In the genomic region with DNA sequence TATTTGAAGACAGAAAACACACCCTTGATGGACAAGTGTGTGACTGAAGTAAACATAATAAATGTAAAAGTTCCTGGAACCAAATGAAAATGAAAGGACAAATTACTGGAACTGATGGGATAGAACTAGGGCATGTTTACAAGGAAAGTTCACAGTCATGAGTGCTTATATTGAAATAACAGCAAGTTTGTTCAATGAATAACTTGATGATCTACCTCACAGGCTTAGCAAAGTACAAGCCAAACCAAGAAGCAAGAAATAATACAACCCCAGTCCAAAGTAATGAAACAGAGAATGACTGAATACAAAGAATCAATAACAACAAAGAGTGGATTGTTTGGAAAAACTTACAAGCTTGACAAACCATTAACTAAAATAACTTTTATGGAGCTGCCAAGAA, we compare ENCODE assay signal across 35 mouse cellular contexts. TPM values are rescaled to one million over a fixed set of nuclear protein-coding genes. Genes with fewer than 3 reads are reported as not detected.
"Had no signal": no experiment of that assay in that cellular context is flagged by ENCODE, and none has a peak within 500 bp of the region (broad histone marks: within the 10 kb centered on the region; RNA-seq: fewer than 3 reads in every experiment).

No protein-coding gene starts in this region.

- H3K4me2 ChIP-seq: heart, embryonic 11.5 days; heart, embryonic 13.5 days; heart, embryonic 15.5 days; hindbrain, embryonic 13.5 days; hindbrain, embryonic 15.5 days; limb, embryonic 12.5 days; liver, embryonic 11.5 days had no signal

- H3K36me3 ChIP-seq: heart, embryonic 13.5 days; heart, embryonic 15.5 days; hindbrain, embryonic 13.5 days; hindbrain, embryonic 15.5 days; limb, embryonic 10.5 days; limb, embryonic 12.5 days had no signal

- ATAC-seq: hindbrain, postnatal 0 days; intestine, embryonic 16.5 days had no signal

- DNase-seq: gastrocnemius, postnatal 14 days; gastrocnemius, postnatal 36 days; heart, adult 11 months; heart, adult 2 months; heart, postnatal 14 days; heart, postnatal 36 days; kidney, adult 11 months; kidney, adult 8-10 months; kidney, postnatal 10 days; kidney, postnatal 36 days had no signal

- H3K9ac ChIP-seq: heart, embryonic 13.5 days; heart, embryonic 15.5 days; hindbrain, embryonic 13.5 days; hindbrain, embryonic 15.5 days; limb, embryonic 12.5 days; liver, embryonic 14.5 days had no signal

- H3K9me3 ChIP-seq: heart, embryonic 13.5 days; heart, embryonic 15.5 days; hindbrain, embryonic 13.5 days; hindbrain, embryonic 15.5 days; limb, embryonic 10.5 days; limb, embryonic 12.5 days had no signal

- H3K27ac ChIP-seq: heart, adult 2 months; heart, embryonic 13.5 days; heart, embryonic 15.5 days; hindbrain, embryonic 13.5 days; hindbrain, embryonic 15.5 days; hindbrain, postnatal 0 days; layer of hippocampus, adult 2 months; left cerebral cortex, adult 2 months; limb, embryonic 10.5 days; limb, embryonic 12.5 days; liver, embryonic 14.5 days had no signal

- H3K4me3 ChIP-seq: heart, adult 2 months; heart, embryonic 13.5 days; heart, embryonic 15.5 days; hindbrain, embryonic 13.5 days; hindbrain, embryonic 15.5 days; layer of hippocampus, adult 2 months; left cerebral cortex, adult 2 months; limb, embryonic 10.5 days; limb, embryonic 12.5 days had no signal

- H3K4me1 ChIP-seq: heart, embryonic 13.5 days; heart, embryonic 15.5 days; hindbrain, embryonic 13.5 days; hindbrain, embryonic 15.5 days; limb, embryonic 10.5 days; limb, embryonic 12.5 days had no signal

- H3K27me3 ChIP-seq: heart, embryonic 13.5 days; heart, embryonic 15.5 days; hindbrain, embryonic 13.5 days; hindbrain, embryonic 15.5 days; limb, embryonic 12.5 days had no signal

RNA-seq across cellular contexts. Expression of a gene that starts 56.2 kb away (rescaled TPM):
- total RNA-seq: gastrocnemius, adult 18-20 months; gastrocnemius, adult 8-10 months; gastrocnemius, postnatal 14 days; gastrocnemius, postnatal 36 days; heart, adult 2 months; heart, postnatal 14 days; heart, postnatal 36 days; hematopoietic stem cell, adult 5-6 weeks; hindbrain, postnatal 0 days; layer of hippocampus, adult 2 months; layer of hippocampus, postnatal 10 days; layer of hippocampus, postnatal 25 days; left cerebral cortex, adult 2 months; left cerebral cortex, postnatal 14 days; left cerebral cortex, postnatal 36 days had no signal
- polyA plus RNA-seq: gonadal fat pad, adult 2 months; heart, adult 2 months; heart, embryonic 11.5 days; heart, embryonic 13.5 days; heart, embryonic 15.5 days; heart, postnatal 0 days; hindbrain, embryonic 11.5 days; hindbrain, embryonic 13.5 days; hindbrain, embryonic 15.5 days; hindbrain, postnatal 0 days; intestine, embryonic 14.5 days; limb, embryonic 10.5 days; limb, embryonic 12.5 days; limb, embryonic 14.5 days; liver, embryonic 11.5 days had no signal
